Mouse (Mus musculus): ENCODE results near the gene Gm47841. TPM values are rescaled to one million over a fixed set of nuclear protein-coding genes. Genes with fewer than 3 reads are reported as not detected.

Gene Gm47841
- polyA plus RNA-seq, 1 experiment from 2014 or later, result not detected

DNA sequence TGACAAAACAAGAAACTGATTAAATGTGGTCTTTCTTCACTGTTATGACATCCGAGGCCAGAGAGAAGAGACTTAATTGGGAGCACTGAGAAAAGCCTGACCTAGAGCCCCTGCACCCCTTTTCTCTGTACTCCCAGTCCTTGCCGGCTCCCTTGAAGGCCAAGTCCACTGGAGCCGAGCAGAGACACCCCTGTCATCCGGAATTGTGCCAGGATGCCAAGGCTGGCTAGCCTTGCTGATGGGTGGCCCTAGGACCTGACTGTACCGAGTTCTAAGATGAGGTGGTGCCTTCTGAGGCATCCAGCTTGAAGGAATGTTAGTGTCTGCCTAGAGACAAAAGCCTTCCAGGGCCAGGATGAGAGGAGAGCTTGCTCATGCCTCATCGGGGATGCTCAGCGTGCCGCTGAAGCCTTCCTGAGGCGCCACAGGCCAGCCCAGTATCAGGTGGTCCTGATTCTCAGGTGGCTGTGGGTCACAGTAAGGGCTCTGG is 32.9 kb upstream of the Gm47841 start:
- no peaks in the 10 kb centered on the region for H3K9me3 ChIP-seq (ENCODE audit: low read length)
- no peak for TF ChIP-seq CTCF (IDR thresholded peaks at IDR 0.05)
- TF ChIP-seq EP300 (IDR thresholded peaks at IDR 0.05), result no peak
- H3K4me2 ChIP-seq (replicated peaks; ENCODE audit: low read depth, low read length), result no peak overlapping the region
- ATAC-seq, result no peak
- 81% methylated on average over 9 of the region's 9 CpGs for WGBS
- no peaks in the 10 kb centered on the region for H3K27me3 ChIP-seq (replicated peaks; ENCODE audit: insufficient read depth, low read length)
- no peak overlapping the region for H3K4me3 ChIP-seq (ENCODE audit: low read depth, low read length)
- H3K4me1 ChIP-seq (ENCODE audit: insufficient read depth, low read depth, low read length), result peaks cover 12% of the 10 kb centered on the region; the same call in 1 of the 2 replicates
- no peak for DNase-seq (ENCODE audit: low spot score)
- H3K27ac ChIP-seq (ENCODE audit: low read length), result peak overlapping the region; percentile 88
- no peak overlapping the region for H3K9ac ChIP-seq (replicated peaks; ENCODE audit: low read depth)
- H3K36me3 ChIP-seq (ENCODE audit: insufficient read depth, low read length), result no peaks in the 10 kb centered on the region

DNA sequence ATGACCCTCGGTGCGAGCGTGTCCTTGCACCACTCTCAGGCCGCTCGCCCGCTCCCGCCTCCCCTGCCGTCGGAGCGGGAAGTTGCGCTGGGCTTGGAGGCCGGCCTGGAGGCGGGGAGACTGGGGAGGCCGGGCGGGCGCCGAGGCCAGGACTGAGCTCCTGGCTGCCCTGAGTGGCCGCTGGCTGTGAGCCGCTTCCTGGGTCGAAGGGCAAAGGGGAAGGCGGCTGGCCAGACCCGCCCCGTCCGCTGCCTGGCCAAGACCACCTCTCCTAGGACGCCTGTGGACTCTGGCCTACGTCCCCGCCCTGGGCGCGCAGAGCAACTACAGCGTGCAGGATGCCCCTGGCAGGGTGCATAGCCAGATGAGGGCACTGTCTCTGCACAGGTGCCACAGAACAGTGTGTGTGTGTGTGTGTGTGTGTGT is 31.5 kb upstream of the Gm47841 start:
- H3K9me3 ChIP-seq (ENCODE audit: low read length), result no peaks in the 10 kb centered on the region
- no peak overlapping the region for H3K9ac ChIP-seq (replicated peaks; ENCODE audit: low read depth)
- TF ChIP-seq CTCF (IDR thresholded peaks at IDR 0.05) (peak; percentile 61), EP300 (IDR thresholded peaks at IDR 0.05) (no peak)
- H3K4me1 ChIP-seq (ENCODE audit: insufficient read depth, low read depth, low read length), result peaks cover 12% of the 10 kb centered on the region; the same call in 1 of the 2 replicates
- 2% methylated on average over 29 of the region's 30 CpGs for WGBS
- ATAC-seq, result peak; percentile 87
- peak overlapping the region; percentile 93 for H3K4me2 ChIP-seq (replicated peaks; ENCODE audit: low read depth, low read length)
- H3K27me3 ChIP-seq (replicated peaks; ENCODE audit: insufficient read depth, low read length), result no peaks in the 10 kb centered on the region
- peak; percentile 91 for DNase-seq (ENCODE audit: low spot score)
- H3K27ac ChIP-seq (ENCODE audit: low read length), result peak overlapping the region; percentile 88
- H3K4me3 ChIP-seq (ENCODE audit: low read depth, low read length), result peak overlapping the region; percentile 87
- H3K36me3 ChIP-seq (ENCODE audit: insufficient read depth, low read length), result no peaks in the 10 kb centered on the region

DNA sequence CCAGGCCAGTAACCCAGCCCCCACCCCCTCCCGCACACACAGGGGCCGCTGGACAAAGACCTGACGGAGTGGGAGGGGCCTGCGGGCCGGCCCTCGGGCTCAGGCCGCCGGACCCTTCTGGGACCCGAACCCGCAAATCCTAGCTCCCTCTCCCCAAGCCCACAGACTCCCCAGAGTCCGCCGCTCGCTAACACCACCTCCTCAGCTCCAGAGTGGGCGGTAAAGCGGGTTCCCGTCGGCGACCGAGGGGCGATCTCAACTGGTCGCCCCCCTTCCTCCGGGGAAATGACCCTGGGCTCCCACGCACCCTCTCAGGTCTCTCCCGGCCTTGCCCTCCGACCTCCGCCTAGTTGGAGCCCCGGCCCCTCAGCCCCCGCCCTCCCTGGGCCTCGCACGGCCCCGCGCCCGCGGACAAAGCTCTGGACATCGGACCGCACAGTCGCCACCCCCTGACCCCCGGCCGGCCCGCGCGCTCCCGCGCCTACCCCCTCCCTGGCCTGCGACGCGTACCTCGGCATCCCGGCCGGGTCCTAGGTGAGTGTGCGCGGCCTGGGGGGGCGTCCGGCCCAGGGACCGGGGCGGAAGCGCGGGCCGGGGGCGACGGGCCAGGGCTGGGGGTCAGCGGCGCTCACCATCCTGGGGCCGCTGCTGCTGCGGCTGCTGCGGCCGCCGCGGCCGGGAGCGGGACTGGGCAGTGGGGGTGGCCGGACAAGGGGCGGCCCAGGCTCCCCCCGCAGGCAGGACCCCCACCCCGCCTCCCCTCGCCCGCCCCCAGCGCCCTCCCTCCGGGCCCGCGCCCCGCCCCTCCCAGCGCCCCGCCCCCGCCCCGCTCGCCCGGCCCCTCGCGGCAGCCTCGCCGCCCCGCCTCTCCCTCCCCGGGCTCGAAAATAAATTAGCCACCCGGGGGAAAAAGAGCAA is 30.9 kb upstream of the Gm47841 start, which contains the start of gene Fignl2:
Gene Fignl2 (minus strand): TSS at position 755 of the 918 bp plus-strand sequence.
- TF ChIP-seq CTCF (IDR thresholded peaks at IDR 0.05) (no peak), EP300 (IDR thresholded peaks at IDR 0.05) (no peak)
- H3K36me3 ChIP-seq (ENCODE audit: insufficient read depth, low read length), result no peaks in the 10 kb centered on the region
- peak; percentile 12 for ATAC-seq
- peak within 1 kb of the TSS; percentile 88 for H3K27ac ChIP-seq (ENCODE audit: low read length)
- DNase-seq (ENCODE audit: low spot score), result no peak
- peaks cover 13% of the 10 kb centered on the region; the same call in 1 of the 2 replicates for H3K4me1 ChIP-seq (ENCODE audit: insufficient read depth, low read depth, low read length)
- H3K27me3 ChIP-seq (replicated peaks; ENCODE audit: insufficient read depth, low read length), result no peaks in the 10 kb centered on the region
- H3K4me2 ChIP-seq (replicated peaks; ENCODE audit: low read depth, low read length), result peak within 1 kb of the TSS; percentile 93
- H3K9ac ChIP-seq (replicated peaks; ENCODE audit: low read depth), result peak within 1 kb of the TSS; percentile 65
- under 1% methylated on average over 36 of the region's 96 CpGs for WGBS
- H3K4me3 ChIP-seq (ENCODE audit: low read depth, low read length), result peak within 1 kb of the TSS; percentile 87
- no peaks in the 10 kb centered on the region for H3K9me3 ChIP-seq (ENCODE audit: low read length)

DNA sequence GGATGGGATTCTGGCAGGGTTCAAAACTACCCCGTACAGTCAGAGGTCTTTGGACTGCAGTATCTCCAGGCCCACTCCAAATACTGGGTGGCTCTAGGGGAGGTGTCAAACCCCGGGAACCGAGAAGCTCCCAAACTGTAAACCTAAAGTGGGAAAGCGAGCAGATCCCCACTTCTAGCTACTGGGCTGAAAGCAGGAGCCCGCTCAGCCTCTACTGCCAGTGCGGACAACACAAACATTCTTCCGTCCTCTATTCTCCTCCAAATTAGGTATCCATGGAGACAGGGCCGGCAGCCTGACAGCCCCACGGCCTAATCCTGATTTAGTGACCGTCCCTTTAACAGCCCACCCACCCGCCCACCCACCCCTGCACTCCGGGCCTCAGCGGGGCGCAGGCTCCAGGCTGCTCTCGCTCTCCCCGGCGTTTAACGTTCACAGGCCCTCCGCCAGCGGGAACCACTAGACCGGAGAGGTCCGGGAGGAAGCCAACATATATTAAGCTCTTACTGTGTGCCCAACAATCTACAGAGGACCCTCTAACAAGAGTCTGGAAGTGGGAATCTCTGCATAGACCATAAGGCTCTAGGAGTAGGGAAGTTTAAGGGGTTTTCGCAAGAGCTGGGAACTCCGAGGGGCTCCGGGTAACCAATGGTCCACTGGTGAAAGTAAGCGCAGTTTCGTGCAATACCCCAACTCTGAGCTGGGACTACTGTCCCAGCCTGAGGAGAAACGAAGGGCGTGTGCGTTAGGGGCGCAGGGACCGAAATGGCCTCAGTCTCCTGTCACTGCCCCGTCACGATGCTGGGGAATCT is 30.0 kb upstream of the Gm47841 start:
- no peak for DNase-seq (ENCODE audit: low spot score)
- Histone ChIP-seq H3K4me1 (ENCODE audit: insufficient read depth, low read depth, low read length) (peaks cover 18% of the 10 kb centered on the region), H3K36me3 (ENCODE audit: insufficient read depth, low read length) (no peaks in the 10 kb centered on the region), H3K4me2 (replicated peaks; ENCODE audit: low read depth, low read length) (peak overlapping the region; percentile 93), H3K27ac (ENCODE audit: low read length) (peak overlapping the region; percentile 88), H3K4me3 (ENCODE audit: low read depth, low read length) (peak overlapping the region; percentile 87), H3K27me3 (replicated peaks; ENCODE audit: insufficient read depth, low read length) (no peaks in the 10 kb centered on the region), H3K9ac (replicated peaks; ENCODE audit: low read depth) (peak overlapping the region; percentile 65), H3K9me3 (ENCODE audit: low read length) (no peaks in the 10 kb centered on the region)
- TF ChIP-seq CTCF (IDR thresholded peaks at IDR 0.05), result no peak
- TF ChIP-seq EP300 (IDR thresholded peaks at IDR 0.05), result no peak
- ATAC-seq, result no peak
- 1% methylated on average over 34 of the region's 34 CpGs for WGBS

DNA sequence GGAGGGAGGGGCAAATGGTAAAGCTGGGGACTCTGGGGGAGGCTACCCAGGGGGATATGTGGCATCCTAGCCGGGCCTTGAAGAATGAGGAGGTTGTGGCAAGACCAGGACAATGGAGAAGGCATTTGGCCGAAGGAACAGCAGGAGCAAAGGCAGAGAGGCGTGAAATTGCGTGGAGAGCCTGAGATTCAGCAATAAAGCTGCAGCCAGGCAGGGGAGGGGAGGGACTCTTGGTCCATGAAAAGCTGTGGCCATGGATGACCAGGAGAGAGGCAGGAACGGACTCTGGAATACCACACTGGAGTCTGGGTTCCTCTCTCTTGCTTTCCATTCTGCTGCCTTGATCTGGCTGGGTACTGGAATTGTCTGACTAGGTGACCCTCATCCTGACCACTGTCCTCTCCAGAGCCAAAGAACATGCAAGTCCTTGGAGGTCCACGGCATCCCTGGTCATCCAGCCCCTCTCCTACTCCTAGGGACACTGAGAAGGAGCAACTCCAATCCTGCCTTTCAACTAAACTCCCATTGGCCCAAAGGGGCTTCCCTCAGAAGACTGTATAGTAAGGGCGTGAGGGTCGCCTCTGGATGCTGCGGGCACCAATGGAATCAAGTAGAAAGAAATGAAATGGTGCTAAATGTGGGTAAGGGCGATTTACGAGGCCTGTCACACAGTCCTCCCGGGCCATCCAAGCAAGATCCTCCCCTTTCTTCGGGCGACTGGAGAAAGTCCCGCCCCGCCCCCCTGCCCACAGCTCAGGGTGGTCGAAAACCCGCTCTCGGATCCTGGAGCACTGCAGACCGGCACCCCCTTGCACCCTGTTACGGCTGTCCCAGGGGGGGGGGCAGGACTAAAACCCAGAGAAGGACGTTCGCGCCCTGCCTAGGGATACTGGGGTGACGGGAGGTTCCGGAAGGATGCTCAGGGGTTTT is 29.1 kb upstream of the Gm47841 start:
- Histone ChIP-seq H3K4me2 (replicated peaks; ENCODE audit: low read depth, low read length) (peak overlapping the region; percentile 93), H3K9me3 (ENCODE audit: low read length) (no peaks in the 10 kb centered on the region), H3K27me3 (replicated peaks; ENCODE audit: insufficient read depth, low read length) (no peaks in the 10 kb centered on the region), H3K4me3 (ENCODE audit: low read depth, low read length) (peak overlapping the region; percentile 87), H3K4me1 (ENCODE audit: insufficient read depth, low read depth, low read length) (peaks cover 25% of the 10 kb centered on the region), H3K36me3 (ENCODE audit: insufficient read depth, low read length) (no peaks in the 10 kb centered on the region), H3K9ac (replicated peaks; ENCODE audit: low read depth) (no peak overlapping the region), H3K27ac (ENCODE audit: low read length) (no peak overlapping the region)
- no peak for TF ChIP-seq EP300 (IDR thresholded peaks at IDR 0.05)
- no peak for TF ChIP-seq CTCF (IDR thresholded peaks at IDR 0.05)
- DNase-seq (ENCODE audit: low spot score) (no peak), ATAC-seq (no peak)
- WGBS, result 23% methylated on average over 26 of the region's 26 CpGs
